Mouse (Mus musculus) testis, postnatal 14 days (tissue): ENCODE data around the gene Ush2a.

Experiments
- DNase-seq: peaks from one replicate; pipeline ENCODE4 v3.0.0; 2021; ENCODE audit warnings: low spot score

Ush2a gene

DNA sequence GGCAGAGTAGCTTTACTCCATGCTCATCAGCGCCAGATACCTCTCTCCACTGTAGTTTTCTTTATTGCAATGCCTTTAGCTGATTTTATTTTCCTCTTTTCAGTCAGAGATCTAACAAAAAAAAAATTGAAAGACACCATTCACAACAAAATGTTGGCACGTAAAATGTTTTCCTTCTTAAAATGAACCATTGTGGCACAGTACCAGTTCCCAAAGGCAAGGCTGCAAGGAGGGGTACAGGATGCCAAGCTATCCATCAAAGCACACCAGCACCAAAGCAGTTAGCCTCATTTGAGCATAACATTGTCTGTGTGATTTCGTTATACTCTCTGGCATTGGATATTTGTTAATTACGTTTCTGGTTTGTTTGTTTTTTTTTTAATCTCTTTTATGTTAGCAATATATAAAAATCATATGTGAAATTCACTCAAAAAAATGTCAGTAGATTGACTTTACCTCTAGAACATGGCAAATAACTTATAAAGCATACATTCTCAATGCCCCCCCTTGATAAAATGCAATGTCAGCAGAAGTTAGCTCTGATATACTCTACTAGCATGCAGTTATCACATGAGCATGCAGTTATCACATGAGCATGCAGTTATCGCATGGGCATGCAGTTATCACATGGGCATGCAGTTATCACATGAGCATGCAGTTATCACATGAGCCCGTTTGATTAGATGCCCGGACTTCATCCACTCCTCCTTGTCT is 510.9 kb downstream of the Ush2a start:
- DNase-seq = no peak

DNA sequence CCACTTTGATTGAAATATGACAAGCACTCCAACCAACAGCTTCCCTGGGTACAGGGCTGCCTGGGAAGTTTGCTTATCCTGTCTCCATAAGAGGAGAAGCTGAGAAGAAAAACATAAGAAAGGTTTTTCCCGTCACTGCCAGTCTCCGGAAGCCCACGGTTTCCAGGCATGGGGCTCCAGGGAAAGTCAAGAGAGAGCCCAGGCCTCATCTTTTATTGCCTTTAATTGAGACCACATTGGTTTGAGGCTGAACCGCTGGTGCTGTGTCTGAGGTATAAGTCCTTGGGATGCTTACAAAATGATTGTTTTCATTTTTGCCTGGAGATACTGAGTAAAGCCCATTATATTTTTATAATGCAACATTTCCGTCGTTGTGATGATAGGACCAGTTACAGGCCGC is 511.8 kb downstream of the Ush2a start:
- no peak for DNase-seq

DNA sequence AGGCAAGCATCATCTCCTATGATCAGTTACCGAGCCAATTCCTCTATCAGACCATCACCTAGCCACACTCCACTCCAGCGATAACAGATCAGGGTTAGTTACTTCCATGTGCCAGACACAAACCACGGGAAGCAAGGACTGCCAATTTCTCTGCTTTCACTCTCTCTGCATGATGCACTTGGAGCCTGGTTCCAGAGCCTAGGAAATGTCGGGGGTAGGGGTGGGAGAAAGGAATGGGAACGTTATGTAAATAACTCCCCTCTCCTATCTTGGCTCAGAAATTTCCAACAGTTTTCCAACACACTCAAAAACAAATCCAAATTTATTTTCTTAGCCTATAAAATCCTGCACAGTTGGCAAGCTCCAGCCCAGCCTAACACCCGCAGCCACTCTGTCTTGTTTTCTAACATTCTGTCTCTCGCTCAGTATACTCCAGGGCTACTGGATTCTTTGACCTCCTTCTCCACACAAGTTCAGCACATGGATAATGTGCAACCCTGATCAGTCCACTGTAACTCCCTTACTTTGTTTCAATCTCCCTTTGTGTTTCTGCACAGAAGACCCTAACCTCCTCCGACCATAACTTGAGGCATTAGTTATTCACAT is 515.8 kb downstream of the Ush2a start:
- no peak for DNase-seq

DNA sequence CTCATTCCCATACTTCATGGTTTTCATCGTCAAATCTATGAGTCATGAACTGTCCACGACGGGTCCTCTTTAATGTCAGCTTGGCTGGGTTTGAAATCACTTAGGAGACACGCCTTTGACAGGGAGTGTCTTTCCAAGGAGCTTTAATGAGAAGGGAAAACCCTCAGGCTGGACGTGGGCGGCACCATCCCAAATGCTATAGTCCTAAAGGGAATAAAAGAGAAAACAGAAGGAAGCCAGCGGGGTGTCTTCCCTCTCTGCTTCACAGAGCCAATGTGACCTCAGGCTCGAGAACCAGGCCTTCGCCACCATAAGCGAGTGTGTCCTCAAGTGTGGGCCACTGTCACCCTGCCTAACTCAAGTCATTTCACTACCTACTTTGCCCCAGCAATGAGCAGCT is 523.2 kb downstream of the Ush2a start:
- no peak for DNase-seq

DNA sequence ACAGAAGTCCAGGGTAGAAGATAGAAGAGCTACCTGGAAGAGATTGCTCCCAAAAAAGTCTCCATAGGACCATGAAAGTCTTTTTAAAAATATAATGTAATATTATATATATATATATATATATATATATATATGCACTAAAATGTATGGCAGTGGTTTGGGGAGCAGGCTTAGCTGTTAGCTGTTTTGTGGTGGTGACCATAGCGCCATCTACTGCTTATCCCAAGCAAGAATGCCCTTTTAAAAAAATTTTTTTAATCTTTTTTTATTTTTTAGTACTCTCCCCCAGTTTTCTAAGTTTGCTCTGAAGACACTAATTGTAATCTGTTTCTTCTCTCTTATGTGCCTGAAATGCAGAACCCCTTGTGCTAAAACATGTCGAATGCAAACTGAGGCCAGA is 543.2 kb downstream of the Ush2a start:
- DNase-seq = no peak

DNA sequence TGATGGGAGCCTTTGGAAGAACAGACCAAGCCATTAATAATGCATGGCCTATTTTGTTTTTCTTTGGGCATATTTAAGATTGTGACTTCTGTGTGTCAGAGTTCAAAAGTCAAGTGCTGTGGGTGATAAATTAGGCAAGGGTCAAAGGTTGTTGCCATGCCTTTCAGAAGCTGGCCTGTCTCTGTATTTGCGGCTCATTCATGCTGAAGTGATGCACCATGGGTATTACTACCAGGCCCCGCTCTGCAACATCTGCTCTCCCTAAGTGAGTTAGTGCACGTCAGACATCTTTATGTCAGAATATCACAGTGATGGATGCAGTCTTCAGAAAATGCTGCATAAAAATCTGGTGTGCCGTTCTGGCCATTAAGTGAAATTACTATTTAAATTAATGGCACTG is 544.0 kb downstream of the Ush2a start:
- no peak for DNase-seq

DNA sequence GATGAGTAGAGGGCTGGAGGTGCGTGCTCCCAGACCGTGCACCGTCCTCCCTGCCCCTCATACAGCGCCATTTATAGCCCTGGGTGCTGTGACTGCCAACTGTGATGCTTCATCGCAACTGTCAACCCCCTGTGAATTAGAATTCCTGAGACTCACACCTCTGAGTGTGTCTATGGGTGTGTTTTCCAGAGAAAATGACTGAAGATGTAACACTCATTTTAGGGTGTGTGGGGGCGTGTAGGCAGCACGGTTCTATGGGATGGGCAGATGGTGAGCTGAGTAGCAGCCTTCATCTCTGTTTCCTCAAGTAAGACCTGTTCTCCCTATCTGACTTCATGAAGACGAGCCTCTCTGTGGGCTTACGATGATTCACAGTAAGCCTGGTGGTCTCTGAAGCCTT is 548.8 kb downstream of the Ush2a start:
- no peak for DNase-seq

DNA sequence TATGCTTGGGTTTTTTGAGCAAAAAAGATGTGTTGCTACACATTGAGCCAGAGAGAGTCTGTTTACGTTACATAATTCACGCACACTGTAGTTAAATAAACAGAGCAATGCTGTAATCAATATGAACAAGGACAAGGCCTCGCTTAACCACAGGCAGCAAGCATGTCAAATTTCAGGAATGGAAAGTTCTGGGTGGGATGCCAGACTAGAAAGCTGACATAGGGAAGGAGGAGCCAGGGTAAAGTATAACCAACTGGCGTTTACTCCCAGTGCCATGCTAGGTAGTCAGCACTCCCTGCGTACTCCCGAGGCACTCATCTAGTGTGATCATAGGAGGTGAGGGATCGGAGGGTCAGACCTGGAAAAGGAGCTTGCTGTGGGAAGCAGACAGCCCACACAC is 553.2 kb downstream of the Ush2a start:
- DNase-seq = no peak

DNA sequence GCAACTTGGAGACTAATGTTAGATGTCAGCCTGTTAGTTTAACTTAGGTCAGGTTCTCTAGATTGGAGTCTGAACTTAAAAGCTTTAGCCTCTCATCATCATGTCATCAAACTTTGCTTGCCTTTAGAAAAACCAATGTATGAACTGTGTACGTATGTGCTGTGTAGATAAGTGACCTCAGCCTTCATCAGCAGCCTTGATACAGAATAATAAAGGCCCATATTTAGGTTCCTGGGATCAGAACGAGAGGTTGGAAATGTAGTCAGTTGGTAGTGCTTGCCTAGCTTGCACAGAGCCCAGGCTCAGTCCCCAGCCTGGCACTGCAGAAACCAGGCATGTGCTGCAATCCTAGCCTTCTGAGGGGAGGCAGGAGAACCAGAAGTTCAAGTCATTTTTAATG is 562.4 kb downstream of the Ush2a start:
- no peak for DNase-seq

DNA sequence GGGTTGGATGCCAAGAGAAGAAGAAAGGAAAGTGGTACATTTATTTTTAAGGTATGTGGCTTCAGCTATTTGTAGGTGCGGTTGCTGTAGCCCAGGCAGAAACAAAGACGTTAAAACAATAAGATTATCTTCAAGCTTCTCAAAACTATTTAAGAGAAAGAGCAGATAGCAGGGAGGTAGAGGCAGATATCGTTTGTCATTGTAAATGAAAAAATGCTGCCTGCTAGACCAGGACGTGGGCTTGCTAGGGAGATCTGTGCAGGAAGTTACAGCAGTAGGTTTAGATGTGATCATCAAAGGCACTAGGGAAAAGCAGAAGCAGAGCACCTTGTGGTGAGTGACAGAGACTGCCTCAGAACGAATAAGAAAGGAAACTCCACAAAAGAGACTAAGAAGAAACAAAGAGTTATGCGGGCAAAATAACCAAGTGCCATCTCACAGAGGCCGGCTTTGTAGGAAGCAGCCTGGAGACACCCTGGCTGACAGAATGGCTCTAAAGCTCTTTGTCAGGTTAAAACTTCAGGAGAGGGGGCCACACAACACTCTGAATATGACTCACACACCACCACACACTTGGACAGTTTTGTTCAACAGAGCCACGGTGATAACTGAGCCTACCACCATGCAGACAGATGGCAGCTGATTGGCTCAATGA is 563.2 kb downstream of the Ush2a start:
- DNase-seq = no peak

DNA sequence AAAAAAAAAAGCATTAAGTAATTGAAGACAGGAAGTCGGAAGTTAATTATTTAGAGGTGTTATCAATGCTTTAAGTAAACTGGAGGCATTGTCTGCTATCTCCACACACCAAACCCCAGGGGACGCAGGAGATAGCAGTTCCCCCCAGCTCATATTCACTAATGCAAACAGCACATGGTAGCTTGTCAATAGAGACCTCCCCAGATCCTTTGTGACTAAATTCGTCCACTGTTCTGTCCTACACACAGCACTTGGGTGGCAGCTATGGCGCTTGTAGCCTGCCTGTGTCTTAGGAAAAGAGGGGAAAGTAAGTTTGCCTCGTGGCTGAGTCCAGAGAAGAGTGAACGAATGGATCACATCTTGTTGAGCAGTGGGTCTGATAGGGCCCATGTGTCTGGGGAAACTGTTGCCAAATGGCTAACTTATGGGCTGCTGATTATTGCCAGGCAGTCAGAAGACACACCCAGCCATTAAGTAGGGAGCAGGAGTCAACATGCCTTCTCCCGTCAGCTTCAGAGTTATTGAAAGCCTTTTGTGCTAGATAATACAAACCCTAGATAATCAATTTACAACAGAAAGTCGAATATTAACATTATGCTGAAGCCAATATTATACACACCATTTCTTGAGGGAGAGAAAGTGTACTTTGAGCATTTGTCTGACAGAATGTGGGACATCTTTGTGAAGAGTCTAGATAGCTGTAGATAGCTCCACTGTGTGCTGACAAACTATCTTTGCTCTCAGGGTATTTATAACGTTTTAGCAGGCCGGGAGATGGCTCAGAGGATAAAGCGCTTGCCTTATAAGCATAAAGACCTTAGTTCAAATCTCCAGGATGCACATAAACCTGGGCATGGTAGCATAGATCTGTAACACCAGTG is 568.9 kb downstream of the Ush2a start:
- no peak for DNase-seq

DNA sequence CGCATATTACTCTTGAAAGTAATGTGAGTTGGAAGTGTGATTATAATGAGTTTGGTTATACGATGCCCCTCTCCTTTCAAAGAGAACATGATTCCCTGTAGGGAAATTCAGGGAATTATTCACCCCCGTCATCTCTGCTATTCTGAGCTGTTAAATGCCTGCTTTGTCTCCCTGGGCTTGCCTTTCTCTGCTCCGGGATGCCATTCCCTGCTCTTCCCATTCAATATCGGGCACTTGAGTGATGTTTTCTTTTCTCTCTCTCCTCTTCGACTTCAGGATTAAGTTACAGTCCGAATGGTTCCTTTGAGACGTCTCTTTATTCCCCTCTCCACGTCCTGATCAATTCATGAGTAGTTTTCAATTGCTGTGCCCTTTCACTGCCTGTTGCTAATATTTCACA is 572.1 kb downstream of the Ush2a start:
- no peak for DNase-seq

DNA sequence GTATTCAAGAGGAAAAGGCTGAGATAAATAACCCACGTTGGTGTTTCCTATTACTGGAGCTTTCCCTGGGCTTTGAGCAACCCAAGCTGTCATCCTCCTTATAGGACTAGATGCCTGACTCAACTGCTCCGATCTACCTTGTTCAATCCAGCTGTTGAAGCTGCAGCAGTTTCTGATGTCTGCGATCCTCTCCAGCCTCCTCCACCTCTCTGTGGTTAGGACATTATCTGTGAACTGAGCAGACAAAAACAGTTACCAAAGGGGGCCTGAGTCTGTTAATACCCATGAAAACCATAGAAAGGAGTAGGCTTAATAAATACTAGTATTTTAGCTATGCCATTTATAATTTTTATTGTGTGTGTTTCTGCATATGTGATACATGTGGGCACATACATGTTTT is 572.9 kb downstream of the Ush2a start:
- DNase-seq = no peak

DNA sequence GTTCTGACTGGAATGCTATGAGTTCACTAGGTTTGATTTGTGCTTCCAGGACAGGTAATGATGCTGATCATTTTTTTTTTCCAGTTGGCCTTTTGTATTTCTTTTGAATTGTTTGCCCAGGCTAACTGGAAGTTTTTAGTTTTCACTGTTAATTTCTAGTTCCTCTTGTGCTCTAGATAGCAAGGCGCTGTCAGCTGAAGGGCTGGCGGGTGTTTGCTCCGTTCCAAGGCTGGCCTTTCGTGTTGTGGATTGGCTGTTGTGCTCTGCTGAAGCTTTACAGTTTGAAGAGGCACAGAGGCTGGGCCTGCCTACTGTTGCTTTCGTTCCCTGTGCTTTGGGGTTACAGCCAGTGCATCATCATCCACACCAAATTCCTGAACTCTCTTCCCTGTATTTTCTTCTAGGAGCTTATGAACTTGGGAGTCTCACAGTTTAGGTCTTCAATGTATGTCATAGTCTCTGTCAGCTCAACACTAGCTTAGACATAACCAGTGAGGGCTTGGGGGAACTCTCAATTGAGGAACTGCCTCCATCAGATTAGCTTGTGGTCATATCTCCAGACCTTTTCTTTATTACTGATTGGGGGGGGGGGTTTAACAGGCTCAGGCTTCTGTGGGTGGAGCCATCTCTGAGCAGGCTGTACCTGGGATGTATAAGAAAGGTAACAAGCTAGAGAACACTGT is 575.9 kb downstream of the Ush2a start:
- DNase-seq = no peak

DNA sequence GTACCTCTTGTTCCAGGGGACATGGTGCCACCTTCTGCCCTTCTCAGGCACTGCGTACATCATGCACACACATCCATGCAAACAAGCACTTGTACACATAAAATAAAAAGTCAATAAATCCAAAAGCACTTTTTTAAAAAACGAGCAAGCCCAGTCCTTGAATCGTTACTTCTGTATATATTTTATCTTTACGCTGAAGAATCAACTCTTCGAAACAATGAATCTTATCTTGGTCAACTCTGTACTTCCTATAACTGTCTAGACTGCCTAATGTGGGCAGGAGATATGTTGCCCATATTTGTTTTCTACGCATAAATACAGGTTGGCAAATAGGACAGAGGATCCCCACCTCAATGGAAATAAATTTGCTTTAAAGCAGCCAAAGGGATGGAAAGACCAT is 585.4 kb downstream of the Ush2a start:
- DNase-seq = no peak

DNA sequence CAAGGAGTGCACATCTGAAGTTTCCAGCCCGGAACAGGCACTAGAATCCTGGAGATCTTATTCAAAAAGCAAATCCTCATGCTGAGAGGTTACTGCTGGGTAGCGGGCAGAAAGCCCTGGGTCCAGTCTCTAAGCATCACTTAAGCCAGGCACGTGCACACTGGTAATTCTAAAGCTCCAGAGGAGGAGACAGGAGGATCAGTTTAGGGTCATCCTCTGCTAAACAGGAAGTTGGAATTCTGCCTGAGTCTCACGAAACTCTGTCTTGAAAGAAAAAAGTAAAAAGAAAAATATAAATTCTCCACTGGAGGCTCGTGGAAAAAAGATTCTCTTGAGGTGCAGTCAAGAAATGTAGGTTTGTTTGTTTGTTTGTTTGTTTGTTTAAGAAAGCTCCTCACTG is 591.0 kb downstream of the Ush2a start:
- DNase-seq = no peak

DNA sequence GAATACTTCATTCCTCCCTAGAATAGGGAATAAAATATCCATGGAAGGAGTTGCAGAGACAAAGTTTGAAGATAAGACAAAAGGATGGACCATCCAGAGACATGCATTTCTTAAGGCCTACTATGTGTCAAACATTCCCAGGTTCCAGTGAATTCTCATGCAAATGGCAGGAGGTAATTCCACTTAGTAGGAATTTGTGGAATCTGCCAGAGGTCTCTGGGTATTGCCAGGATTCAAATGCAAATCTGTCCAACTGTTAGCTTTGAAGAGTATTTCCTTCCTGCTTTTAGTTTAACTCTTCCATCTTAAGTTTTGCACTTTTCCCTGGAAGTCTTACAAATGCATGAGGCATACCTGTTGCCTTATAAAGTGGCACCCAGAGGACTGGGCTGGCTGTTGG is 592.4 kb downstream of the Ush2a start:
- DNase-seq = no peak

DNA sequence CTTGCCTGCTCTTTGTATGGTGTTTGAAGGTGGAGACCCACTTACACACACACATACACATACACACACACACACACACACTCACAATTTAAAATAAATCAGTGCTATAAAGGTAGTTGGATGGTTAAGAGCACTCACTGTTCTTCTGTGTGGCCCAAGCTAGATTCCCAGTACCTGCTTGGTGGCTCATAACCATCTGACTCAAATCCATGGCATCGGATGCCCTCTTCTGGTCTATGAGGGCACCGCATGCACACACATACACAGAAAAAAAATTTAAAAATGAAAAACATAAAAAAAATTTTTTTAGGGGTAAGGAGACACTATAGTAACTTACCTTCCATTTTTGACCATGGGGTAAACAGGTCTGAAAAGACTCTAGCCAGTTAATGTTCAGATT is 593.2 kb downstream of the Ush2a start:
- DNase-seq = no peak

DNA sequence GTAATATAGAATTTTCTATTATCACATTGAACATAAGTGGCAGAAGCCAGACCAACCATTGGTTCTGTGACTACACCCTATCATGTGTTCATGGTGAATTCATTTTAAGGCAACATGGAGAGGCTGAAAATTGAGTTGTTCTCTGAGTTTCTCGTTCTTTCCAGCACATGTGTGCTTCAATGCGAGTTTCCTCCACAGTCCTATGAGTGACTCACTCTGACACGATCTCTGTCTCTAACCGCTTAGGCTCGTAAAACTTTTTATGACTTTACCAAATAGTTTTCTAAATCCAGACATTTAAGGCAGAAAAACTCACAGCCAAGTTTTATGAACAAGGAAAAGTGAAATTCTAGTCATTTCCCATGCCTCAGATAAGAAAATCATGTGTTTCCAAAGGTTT is 597.9 kb downstream of the Ush2a start:
- DNase-seq = no peak

DNA sequence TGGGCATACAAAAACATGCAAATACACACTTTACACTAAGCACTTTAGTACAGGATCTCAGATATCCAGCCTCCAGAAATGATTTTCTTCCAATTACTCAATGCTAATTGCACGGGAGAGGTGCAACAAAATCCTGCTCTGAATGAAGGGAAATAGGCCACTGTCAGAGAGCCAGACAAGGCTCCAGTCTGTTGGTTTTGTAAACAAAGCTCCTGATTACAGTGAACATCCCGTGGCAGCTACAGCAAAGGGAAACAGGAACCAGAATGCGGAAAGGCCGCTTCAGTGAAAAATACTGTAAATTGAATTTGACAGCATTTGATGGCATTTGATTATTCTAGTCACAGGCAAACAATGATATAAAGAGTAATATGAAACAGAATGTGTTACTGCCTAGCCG is 604.1 kb downstream of the Ush2a start:
- DNase-seq = no peak

DNA sequence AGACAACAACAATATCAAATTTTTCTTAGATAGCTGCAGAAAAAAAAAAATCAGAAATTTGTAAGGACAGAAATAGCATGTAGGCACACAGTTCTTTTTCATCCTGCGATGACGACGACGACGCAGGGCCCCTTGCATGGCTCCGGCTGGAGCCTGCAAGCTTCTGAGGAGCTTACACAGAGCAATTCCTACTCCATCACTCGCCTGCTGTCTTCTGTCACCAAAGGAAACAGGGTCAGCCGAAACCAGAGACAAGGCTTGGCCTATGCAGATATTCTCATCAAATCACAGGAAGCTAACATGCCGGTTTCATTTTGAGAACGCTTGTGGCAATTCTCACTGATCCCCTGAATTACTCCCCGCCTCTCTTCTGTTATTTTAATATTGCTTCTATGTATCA is 604.7 kb downstream of the Ush2a start:
- DNase-seq = no peak

DNA sequence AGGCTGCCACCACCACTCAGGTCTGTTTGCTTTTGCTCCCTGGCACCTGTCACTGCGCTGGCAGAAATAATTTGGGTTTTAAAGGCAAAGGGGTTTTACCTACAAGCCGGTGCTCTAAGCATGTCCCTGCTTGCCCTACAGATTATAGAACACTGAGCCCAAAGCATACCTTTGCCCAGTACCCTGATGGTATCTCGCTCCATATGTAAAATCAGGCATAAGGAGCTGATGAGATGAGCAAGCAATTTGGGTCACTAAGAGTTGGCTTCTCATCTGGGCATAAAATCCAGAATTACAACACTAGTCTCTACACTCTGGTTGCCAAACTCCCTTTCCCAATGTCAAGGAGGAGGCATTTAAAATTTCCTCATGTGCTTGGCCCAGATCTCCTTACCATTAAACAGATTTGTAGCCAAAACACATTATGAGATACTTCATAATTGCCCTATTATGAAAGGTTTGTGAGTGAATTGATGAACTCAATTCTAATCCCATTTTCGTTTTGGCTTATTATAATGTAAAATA is 616.8 kb downstream of the Ush2a start:
- no peak for DNase-seq
